Mouse (Mus musculus): Measurements from ENCODE around the gene Dgki. TPM values are rescaled to one million over a fixed set of nuclear protein-coding genes. Genes with fewer than 3 reads are reported as not detected.

Gene Dgki
- total RNA-seq, 2 experiments from 2014 or later = 1.4 TPM; not detected in 1

DNA sequence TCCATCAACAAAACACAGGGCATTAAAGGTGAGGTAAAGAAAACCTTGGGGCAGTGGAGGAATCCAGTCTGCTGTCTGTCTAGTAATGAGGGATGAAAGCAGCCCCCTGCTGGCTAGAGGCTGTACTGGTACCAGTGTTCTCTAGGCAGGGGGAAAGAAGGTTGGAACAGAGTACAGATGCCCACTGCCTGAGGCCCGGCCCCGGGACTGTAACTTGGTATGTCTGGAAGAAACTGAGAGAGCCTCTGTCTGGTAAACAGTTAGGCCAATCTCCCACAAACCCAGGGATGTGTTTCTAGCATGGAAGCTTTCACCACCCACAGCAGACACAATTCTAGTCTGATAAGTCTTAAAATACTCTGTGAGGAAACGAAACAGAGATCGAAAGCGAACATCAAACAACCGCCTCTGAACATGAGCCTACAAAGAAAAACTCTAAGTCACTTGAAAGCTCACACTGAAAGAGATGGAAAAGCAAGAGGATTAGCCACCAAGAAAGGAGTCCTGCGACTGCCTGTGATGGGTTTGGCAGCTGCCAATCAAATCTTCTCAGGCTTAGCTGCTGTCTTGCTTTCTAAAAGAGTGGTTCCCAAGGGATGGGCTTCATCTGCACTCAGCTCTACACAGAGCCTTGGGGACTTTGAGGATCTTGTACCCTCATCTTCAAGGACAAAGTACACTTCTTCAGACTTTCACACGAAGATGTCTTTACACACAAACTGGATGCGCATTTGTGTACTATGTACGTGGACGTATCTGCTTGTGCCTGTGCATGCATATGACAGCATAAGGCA is 262.7 kb downstream of the Dgki start:
- ATAC-seq (replicated peaks; ENCODE audit: low FRiP score, poor library complexity, severe bottlenecking) = no peak

DNA sequence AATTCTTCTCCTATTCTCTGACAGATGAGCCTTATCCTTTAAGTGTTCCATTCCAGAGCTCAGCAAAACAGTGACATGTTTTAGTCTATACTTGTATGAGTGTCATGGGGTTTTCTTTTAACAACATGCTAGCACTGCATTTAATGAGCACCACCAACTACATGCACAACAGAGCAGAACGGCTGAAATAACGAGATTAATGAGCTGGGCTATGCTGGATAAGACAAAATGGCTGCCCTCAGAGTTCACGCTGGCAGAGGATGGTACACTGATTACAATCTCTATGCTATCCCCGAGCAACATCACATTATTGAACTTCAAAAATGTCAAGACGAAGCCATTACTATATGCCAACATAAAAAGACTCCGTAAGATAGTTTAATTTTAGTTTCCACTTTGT is 264.3 kb downstream of the Dgki start:
- ATAC-seq (replicated peaks; ENCODE audit: low FRiP score, poor library complexity, severe bottlenecking) = no peak

DNA sequence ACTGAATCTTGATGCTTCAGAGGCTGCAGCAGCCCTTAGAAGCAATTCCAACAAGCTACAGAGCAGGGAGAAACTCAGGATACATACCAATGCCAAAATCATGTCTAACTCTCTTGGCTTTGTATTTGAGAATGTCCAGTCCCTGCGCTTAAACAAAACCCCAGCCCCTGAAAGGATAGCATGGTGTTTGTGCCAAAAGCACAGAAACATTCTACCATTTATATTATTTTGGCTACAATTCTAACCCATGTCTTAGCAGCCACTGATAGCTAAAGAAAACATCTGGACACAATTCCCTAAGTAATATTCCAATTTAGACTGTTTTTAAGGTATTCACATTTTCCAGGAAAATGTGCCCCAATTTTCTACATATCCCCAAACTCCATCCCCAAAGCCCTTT is 269.0 kb downstream of the Dgki start:
- no peak for ATAC-seq (replicated peaks; ENCODE audit: low FRiP score, poor library complexity, severe bottlenecking)

DNA sequence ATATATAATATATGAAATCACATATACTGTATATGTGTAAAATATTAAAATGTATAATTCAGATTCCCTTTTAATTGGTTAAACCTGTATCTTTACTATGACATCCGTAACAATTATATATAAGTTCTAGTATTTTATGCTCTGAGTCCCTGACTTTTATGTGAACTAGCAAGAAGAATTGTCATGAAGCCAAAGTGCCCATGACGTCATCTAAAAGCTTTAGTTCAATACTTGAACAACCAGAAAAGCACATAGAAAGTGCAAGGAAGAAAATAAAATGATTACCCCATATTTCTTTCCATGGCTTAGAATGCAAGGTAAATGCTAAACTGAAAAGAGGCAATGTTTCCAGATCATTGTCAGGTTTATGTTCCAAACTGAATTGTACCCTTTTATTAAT is 269.6 kb downstream of the Dgki start:
- ATAC-seq (replicated peaks; ENCODE audit: low FRiP score, poor library complexity, severe bottlenecking) = no peak

DNA sequence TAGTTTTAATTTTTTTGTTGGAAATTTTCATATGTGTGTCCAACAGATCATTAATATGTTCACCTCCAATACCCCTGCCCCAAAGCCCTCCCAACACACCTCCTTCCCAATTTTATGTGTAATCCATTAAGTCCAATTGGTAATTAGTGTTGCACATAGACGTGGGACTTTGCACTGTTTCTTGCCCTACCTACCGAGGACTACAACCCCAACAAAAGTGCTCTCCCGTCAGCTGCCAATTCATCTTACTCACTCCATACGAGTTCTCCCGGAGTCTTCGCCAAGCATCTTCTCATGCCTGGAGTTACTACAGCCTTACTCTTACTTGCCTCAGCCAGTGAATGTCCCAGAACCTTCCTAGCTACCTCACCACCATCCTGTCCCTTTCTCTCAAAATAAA is 271.1 kb downstream of the Dgki start:
- no peak for ATAC-seq (replicated peaks; ENCODE audit: low FRiP score, poor library complexity, severe bottlenecking)

DNA sequence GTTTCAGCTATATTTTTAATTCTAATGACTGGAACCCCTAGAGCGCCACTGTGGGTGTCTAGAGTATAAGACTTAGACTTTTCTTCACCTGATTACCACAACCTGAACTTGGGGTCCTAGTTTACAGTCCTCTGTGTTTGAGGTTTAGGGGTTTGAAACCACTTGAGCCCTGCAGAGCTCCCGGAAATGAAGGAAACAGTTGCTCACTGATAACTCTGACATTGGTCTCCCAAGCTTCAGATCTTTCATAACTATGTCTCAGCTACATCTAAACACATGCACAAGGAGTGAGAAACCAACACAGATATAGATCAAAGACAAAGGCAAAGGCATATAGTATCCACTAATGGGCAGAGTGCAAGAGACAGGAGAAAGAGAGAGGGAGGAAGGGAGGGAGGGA is 271.7 kb downstream of the Dgki start:
- no peak for ATAC-seq (replicated peaks; ENCODE audit: low FRiP score, poor library complexity, severe bottlenecking)

DNA sequence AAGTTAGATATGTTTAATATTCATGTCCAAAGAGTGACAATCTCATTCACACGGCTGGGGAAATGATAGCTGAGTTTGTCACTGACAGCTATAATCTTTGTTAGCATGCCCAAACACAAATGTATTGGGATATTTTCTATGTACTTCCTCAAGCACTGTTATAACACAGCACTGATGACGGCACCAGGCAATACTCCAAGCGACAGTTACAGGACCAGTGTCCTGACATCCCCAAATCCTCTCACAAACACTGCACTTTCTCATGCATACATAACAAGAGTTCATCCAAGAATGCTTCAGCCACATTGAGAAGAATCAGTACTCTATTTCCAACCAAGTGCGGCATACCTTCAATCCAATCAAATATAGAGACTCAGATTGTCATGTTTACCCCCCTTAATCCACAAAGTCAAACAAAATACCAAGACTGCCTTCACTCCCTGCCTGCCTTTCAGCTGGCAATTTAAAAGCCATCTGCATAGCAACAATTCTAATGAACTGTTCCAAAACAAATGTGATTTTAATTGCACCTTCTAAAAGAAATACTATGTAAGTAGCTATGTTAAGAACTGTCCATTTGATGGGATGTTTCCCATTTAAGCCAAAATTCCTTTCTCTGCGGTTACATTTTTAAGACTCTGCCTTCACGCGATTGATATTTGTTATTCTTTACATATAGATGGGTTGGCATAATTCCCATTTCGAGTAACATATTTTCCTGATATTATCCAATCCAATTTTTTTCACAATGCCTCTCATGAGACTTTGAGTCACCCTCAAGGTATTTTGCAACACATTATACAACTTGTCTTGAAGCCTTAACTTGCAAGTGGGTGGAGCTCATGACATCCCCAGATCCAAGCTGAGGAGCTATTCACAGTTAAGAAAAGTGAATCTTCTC is 273.4 kb downstream of the Dgki start:
- no peak for ATAC-seq (replicated peaks; ENCODE audit: low FRiP score, poor library complexity, severe bottlenecking)

DNA sequence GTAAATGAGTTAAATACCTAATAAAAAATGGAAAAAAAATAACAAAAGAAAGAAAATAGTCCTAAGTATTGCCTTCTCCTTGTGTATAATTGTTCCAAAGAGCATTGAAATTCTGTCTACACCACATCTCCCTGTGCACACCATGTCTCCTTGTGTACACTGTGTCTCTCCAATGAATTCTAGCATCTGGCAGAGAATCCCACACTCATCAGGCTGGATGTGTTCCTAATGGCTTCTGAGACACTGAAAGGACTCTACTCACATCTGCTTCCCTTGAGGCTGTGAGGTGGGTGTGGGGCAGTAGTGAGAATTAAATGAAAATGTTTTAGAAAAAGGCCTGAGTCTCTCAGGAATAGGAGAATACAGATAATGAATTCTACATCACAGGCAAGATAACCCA is 283.9 kb downstream of the Dgki start:
- ATAC-seq (replicated peaks; ENCODE audit: low FRiP score, poor library complexity, severe bottlenecking) = no peak

DNA sequence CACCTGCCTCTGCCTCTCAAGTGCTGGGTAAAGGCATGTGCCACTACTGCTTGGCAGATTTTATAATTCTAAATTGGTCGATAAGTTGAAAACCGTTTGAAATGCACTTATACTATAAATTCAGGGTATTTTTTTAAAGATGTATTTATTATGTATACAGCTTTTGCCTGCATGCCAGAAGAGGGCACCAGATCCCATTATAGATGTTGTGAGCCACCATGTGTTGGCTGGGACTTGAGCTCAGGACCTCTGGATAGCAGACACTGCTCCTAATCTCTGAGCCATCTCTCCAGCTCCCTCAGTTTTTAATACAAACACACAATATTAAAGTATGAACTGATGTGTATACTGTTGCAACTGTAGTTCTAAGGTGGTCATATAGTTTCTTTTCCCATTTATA is 288.4 kb downstream of the Dgki start:
- ATAC-seq (replicated peaks; ENCODE audit: low FRiP score, poor library complexity, severe bottlenecking) = no peak

DNA sequence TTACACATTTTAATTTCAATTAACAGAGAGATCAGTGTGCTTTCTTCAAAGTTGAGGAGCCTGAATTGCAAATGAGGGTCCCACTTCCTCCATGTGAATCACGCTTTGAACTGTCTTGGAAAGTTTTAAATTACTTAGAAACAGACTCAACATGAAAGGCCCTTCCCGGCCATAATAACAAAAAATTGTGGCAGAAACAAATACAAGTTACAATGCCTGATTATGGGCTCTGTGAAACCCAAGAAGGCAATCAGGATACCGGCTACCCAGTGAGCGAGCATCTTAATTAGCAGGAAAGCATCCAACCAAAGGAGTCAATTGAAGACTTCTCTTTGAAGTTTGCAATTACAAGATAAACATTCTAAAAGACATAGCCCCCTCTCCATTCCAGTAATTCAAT is 292.4 kb downstream of the Dgki start:
- ATAC-seq (replicated peaks; ENCODE audit: low FRiP score, poor library complexity, severe bottlenecking) = no peak

DNA sequence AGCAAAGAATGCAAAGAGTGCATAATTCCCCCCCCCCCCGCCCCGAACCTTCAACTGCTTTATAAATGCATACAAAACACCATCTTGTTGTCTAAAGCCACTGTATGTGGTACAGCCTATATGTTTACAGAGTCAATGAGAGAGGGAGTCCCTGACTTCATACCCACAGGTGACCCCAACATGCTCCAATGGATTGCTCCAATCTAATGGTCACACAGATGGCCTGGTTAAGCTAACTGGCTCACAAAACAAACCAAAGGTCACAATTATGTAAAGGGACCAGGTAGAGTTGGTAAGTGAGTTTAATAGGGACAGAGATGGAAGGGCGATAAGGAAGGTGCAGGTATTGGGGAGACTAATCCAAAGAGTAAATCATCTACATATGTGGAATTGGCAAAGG is 295.1 kb downstream of the Dgki start:
- no peak for ATAC-seq (replicated peaks; ENCODE audit: low FRiP score, poor library complexity, severe bottlenecking)

DNA sequence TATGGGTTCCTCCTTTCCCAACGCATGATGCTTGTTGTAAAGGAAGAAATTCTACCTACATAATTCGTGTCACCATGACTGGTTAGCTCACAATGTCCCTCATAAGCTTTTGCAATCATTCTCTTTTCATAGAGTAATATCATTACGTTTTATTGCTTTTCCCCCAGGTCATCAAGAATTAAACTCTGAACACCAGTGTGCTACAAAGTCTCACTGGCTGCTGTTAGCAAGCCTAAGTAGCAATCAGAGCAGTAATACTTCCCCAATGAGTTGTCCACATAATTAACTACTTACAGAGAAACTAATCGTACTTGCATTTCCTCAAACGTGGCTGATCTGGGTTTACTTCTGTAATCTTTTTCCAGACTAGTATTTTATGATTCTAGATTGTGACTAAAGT is 296.7 kb downstream of the Dgki start:
- ATAC-seq (replicated peaks; ENCODE audit: low FRiP score, poor library complexity, severe bottlenecking) = no peak

DNA sequence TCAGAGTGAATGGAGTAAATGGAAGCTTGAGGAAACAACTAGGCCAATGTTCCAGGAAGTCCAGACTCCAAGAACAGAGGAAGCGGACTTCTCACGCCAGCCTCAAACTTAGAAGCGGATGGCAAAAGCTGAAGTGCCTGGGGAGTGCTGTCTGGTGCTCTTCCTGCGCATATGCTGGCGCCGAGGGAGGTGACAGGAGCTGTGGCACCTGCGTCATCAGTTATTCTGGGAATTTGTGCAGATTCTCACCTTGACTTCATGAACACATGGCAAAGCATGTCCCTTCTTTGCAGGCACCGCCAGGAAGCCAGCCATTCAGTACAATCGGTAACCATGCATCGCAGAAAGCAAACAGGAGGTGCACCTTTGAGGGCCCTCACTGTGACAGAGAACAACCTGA is 301.0 kb downstream of the Dgki start:
- ATAC-seq (replicated peaks; ENCODE audit: low FRiP score, poor library complexity, severe bottlenecking) = no peak

DNA sequence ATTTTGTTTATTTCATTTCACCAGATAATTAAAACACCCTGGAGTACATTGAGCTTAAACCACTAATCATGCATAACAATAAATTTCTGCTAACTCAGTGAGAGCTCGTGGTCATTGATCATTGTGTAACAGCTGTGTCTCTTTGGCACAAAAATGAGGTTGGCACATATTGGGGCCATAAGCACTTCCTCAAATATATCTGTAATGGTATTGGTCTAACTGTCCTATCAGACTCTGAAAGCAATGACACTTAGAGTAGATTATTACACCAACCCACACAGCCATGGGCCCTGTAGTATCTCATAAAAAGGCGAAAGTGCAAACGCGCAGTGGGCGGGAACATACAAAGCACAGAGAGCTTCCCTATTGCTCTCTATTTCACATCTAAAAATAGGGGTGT is 305.7 kb downstream of the Dgki start:
- ATAC-seq (replicated peaks; ENCODE audit: low FRiP score, poor library complexity, severe bottlenecking) = no peak

DNA sequence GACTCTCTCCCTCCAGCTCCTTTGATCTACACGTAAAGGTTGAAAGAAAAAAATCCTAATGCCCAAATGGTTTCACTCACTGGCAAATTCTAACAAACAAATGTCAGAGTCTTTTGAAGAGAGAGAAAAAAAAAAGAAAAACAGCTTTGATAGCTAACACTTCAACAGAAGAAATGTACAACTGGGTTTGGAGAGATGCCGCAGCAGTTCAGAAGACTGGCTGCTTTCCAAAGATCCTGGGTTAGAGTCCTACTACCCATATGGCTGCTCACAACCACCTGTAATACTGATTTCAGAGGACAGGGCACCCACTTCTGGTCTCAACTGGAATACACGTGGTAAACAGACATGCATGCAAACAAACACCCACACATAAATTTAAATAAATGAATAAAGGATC is 309.8 kb downstream of the Dgki start:
- ATAC-seq (replicated peaks; ENCODE audit: low FRiP score, poor library complexity, severe bottlenecking) = no peak

DNA sequence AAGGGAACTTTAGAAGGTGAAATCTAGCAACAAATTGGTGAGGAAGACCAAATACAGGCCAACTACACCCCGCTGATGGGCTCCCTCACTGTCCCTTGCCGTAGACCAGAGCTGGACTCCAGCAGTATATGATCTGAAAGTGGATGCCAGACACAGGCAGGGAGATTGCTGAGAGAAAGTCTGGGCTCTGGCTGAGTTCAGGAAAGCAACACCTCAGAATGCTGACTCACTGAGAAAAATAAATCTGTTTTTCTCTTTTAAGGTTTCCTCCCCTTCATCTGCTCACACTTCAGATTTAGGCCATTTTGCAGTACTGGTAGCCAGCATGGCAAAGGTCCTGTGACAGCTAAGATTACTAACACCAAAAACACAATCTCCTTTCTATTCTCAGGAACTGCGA is 311.2 kb downstream of the Dgki start:
- ATAC-seq (replicated peaks; ENCODE audit: low FRiP score, poor library complexity, severe bottlenecking) = no peak

DNA sequence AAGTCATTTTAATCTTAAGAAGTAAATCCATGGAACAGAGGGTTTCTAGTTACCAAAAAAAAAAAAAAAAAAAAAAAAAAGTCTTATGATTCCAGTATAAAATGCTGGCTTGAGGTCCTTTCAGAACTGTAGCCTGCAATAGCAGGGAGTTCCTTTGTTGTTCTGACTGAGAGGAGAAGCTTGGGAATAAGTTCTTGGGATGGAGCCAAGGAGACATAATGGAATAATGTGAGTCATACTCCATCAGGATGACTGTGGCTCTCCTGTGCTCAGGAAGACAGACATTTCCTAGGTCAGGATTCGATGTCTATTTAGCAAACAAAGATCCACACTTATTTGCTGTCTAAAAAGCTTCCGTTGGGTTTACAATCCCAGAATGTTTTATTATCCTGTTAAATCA is 318.3 kb downstream of the Dgki start:
- no peak for ATAC-seq (replicated peaks; ENCODE audit: low FRiP score, poor library complexity, severe bottlenecking)

DNA sequence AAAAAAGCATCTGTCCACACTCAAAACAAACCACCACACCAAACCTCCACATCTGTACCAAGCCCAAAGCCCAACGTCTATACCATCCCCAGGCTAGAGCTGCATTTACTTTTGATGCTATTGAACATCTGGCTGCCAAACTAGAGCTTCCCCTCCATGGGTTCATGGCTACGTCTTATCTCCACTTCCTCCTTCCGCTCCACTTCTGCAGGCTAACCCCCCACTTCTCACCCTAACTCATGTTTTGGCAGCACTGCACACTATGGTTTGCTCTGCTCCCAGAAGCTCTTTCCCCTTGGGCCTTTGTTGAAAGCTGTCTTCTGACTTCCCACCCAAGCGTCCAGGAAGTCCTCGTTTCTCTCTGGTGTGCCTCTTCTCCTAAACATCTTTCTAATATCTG is 319.5 kb downstream of the Dgki start:
- ATAC-seq (replicated peaks; ENCODE audit: low FRiP score, poor library complexity, severe bottlenecking) = no peak

DNA sequence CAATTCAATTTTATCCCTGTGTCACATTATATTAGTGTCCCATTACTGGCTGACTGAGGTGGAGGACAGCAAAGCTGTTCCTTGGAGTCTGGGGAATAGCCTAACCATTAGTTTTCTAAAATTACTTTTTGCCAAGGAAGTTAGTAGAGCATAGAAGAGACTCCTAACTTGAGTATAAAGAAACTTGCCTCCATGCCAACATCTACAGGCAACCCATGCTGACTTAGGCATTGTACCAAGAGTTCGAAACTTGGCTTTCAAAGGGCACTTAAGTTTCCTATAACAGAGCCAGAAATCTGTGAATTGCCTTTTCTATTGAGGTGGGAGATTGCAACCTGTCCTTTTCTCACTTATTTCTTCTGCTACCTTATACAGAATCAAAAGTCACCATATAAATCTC is 321.8 kb downstream of the Dgki start:
- no peak for ATAC-seq (replicated peaks; ENCODE audit: low FRiP score, poor library complexity, severe bottlenecking)

DNA sequence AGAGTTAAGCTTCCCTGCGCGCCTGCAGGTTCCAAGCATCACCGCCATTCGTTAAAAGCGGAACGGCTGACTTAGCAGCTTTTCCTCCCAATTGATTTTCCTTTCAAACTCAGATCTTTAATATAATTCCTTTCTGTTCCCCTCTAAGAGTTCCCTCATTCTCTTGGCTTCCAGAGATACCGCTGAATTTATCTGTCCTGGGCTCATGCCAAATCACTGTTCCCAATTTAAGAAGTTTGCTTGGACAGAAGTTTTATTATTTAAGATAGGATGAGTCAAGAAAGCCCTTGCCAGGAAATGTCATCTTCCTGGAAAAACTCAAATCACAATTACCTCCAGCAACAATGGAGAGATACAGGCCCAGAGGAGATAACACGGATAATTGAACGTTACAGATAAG is 326.9 kb downstream of the Dgki start:
- no peak for ATAC-seq (replicated peaks; ENCODE audit: low FRiP score, poor library complexity, severe bottlenecking)

DNA sequence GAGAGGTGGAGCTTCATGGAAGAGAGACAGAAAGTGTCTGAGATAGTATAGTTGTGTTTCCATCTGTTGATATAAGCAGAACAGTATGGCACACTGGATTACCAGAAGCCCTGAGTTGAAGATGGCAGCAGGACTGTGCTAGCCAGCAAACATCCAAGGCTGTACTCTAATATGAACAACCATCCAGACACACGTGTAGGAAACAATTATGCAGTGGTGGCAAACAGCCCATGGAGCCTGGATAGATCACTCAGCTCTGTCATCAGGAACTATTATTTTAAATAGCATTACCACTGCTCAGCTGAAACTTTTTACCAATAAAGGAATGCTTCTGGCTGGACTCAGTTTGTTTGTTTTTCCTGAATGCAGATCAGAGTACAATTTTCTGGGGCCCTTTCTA is 327.5 kb downstream of the Dgki start:
- ATAC-seq (replicated peaks; ENCODE audit: low FRiP score, poor library complexity, severe bottlenecking) = no peak

Data from erythroid progenitor cell, adult 5-6 weeks (primary cell).